Mouse (Mus musculus) stomach, embryonic 16.5 days (tissue): Measurements from ENCODE around the gene Prkg1. TPM values are rescaled to one million over a fixed set of nuclear protein-coding genes. Genes with fewer than 3 reads are reported as not detected.

ENCODE experiments used
- ATAC-seq: fragments of 200-750 bp; cut with Nextera tagmentation; 2 replicates; pipeline ENCODE4 v1.8.0; 2017; ENCODE audit warnings: moderate number of reproducible peaks, moderate TSS enrichment; ENCODE audit not compliant: insufficient read depth, low FRiP score
- H3K27ac ChIP-seq: fragments of 300-500 bp; sonication (generic); 2 replicates; pipeline ENCODE4 v1.5.1; 2014; ENCODE audit warnings: low read length
- H3K27me3 ChIP-seq: fragments of 300-500 bp; sonication (generic); 2 replicates; pipeline ENCODE4 v1.6.1; 2014; ENCODE audit warnings: low read length, control low read depth, mixed read lengths; ENCODE audit not compliant: control insufficient read depth, insufficient read depth
- H3K36me3 ChIP-seq: fragments of 300-500 bp; sonication (generic); 2 replicates; pipeline ENCODE4 v1.6.1; 2014; ENCODE audit warnings: low read length; ENCODE audit not compliant: control insufficient read depth, insufficient read depth
- H3K4me1 ChIP-seq: fragments of 300-500 bp; sonication (generic); 2 replicates; pipeline ENCODE4 v1.6.1; 2014; ENCODE audit warnings: low read length, control low read depth, mixed read lengths; ENCODE audit not compliant: control insufficient read depth, insufficient read depth
- H3K4me2 ChIP-seq: fragments of 300-500 bp; sonication (generic); 2 replicates; pipeline ENCODE4 v1.6.1; 2014; ENCODE audit warnings: low read depth, low read length, mixed read lengths
- H3K4me3 ChIP-seq: fragments of 300-500 bp; sonication (generic); replicated peaks from 2 replicates; pipeline ENCODE4 v1.5.1; 2014; ENCODE audit warnings: mild to moderate bottlenecking, low read length
- H3K9ac ChIP-seq: fragments of 300-500 bp; sonication (generic); 2 replicates; pipeline ENCODE4 v1.6.1; 2014; ENCODE audit warnings: low read length
- H3K9me3 ChIP-seq: fragments of 300-500 bp; sonication (generic); replicated peaks from 2 replicates; pipeline ENCODE4 v1.6.1; 2016; ENCODE audit warnings: low read length, control low read depth; ENCODE audit not compliant: control insufficient read depth
- WGBS: fragments of 180-500 bp; shearing (Covaris S2); extraction: QIAGEN DNeasy Blood & Tissue Kit; methylation state at CpG from one replicate; pipeline ENCODE4 v1.1.7; 2014; 5-methylcytosine and 5-hydroxymethylcytosine counted together
- polyA plus RNA-seq: library from polyadenylated mRNA; unstranded; fragments of >200 nt; fragmentation: Nextera tagmentation; extraction: Ambion mirVana; gene quantifications from 2 replicates; pipeline ENCODE4 v1.2.1, GENCODE M21; 2015

Gene Prkg1
- polyA plus RNA-seq, 1 experiment from 2014 or later: 11.5 TPM

DNA sequence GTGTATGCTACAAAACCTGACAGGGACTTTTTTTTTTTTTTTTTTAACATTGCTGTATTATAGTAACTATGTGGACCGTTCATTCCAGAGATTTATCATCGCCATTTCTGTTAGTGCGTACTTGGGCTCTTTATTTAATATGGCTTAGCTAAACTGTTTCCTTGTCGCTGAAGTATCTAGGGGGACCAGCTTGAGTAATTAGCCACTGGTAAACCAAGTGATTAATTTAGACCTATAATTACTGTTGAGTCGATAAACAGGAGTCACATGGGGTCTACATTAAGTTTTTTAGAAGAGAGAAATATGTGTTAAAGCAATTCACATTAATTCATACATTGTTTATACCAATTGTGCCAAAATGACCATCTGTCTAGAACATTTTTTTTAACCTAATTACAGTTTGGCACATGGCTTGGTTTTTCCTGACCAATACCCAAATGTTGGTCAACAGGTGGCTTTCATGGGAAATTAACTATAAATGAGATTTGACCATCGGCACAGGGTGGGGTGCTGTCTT lies 605.8 kb downstream of the Prkg1 start:
- no peaks in the 10 kb centered on the region for H3K9me3 ChIP-seq
- no peaks in the 10 kb centered on the region for H3K36me3 ChIP-seq
- H3K9ac ChIP-seq: no peak overlapping the region
- H3K27me3 ChIP-seq: no peaks in the 10 kb centered on the region
- 0 out of 2 replicates have a peak, but pooled peaks cover 2% of the 10 kb centered on the region for H3K4me1 ChIP-seq
- ATAC-seq: no peak
- H3K4me2 ChIP-seq: no peak overlapping the region
- no peak overlapping the region for H3K27ac ChIP-seq
- no peak overlapping the region for H3K4me3 ChIP-seq
- 63% methylated on average over 6 of the region's 6 CpGs for WGBS

- H3K4me1 ChIP-seq: 0 out of 2 replicates have a peak, but pooled peaks cover 4% of the 10 kb centered on the region
- H3K9ac ChIP-seq: no peak overlapping the region
- H3K27me3 ChIP-seq: no peaks in the 10 kb centered on the region
- no peak for ATAC-seq
- no peak overlapping the region for H3K4me2 ChIP-seq
- no peak overlapping the region for H3K4me3 ChIP-seq
- H3K27ac ChIP-seq: no peak overlapping the region
- WGBS: 35% methylated on average over 5 of the region's 5 CpGs
- no peaks in the 10 kb centered on the region for H3K9me3 ChIP-seq
- H3K36me3 ChIP-seq: no peaks in the 10 kb centered on the region
These were observed 611.4 kb downstream of the Prkg1 start for GRCm38 (mm10) chr19:31153399-31153798.

DNA sequence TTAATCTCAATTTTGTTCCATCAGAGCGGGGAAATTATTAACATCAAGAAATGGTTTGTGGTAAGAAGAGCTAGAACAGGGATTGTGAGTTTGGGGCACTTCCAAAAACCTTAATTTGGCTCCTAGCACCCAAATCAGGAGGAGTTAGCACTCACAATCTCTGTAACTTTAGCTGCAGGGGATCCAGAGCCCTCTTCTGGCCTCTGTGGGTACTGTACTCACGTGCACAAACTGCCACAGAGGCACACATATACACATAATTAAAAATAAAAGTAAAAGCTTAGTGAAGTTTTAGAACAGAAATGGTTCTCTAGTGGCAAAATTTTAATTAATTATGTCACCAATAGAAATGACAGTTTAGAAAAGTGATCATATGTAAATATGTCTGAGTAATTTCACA lies 614.9 kb downstream of the Prkg1 start:
- ATAC-seq: no peak
- Histone ChIP-seq H3K27ac (no peak overlapping the region), H3K36me3 (no peaks in the 10 kb centered on the region), H3K4me1 (0 out of 2 replicates have a peak, but pooled peaks cover 4% of the 10 kb centered on the region), H3K9ac (no peak overlapping the region), H3K4me2 (no peak overlapping the region), H3K27me3 (no peaks in the 10 kb centered on the region), H3K4me3 (no peak overlapping the region), H3K9me3 (no peaks in the 10 kb centered on the region)
- 96% methylated on average over 2 of the region's 2 CpGs for WGBS

DNA sequence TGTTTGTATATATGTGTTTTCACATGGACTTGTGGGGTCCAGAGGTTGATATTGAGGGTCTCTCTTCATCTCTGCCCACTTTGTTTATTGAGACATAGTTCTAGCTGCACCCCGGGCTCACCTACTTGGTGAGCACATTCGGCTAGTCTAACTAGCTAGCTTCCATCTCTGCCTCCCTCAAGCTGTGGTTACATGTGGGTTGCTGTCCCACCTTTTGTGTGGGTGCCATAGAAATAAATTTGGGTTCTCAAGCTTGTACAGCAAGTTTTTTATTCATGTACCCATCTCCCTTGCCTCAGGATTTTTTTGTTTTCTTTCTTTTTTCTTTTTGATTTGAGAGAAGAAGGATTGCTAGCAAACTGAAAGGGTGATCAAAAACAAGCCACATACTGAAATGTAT lies 617.4 kb downstream of the Prkg1 start:
- Histone ChIP-seq H3K4me3 (no peak overlapping the region), H3K9ac (no peak overlapping the region), H3K4me2 (no peak overlapping the region), H3K27me3 (no peaks in the 10 kb centered on the region), H3K4me1 (no peaks in the 10 kb centered on the region), H3K27ac (no peak overlapping the region), H3K9me3 (no peaks in the 10 kb centered on the region), H3K36me3 (no peaks in the 10 kb centered on the region)
- WGBS: 96% methylated on average over 2 of the region's 2 CpGs
- ATAC-seq: no peak

DNA sequence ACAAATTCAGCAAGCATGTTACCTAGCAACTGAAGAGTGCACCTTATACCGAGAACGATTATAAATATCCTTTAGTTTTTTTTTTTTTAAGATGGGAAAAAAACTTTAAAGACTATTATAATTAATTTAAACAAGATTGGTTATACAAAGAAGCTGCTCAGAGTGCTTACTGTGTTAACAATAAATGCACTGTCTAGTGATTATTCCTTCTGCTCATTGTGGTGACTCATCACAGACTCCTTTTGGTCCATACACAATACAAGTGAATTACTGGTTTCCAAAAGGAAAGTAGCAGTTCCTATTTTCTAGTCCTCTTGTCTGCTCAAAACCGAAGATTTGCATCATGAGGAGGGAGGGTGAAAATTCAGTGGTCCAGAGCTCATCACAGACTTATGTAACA lies 618.7 kb downstream of the Prkg1 start:
- 56% methylated on average over 3 of the region's 3 CpGs for WGBS

DNA sequence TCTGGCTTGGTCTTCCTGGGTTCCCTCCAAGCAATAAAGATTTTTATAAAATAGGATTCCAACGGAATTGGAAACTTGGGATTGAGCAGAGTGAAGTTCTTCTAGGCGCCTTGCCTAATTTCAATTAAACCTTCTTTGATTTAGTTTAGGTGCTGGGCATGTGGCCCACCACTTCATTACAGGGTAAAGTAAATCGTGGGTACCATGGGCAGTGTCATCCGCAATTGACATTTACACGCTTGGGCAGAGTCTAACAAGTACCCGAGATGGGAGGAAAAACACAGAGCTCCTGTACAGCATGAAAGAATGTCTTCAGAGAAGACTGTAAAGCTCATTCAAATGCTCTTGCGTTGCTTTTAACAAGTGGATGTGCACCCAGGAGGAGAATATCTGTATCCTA lies 622.9 kb downstream of the Prkg1 start:
- Histone ChIP-seq H3K27me3 (no peaks in the 10 kb centered on the region), H3K4me1 (no peaks in the 10 kb centered on the region), H3K36me3 (no peaks in the 10 kb centered on the region), H3K4me2 (no peak overlapping the region), H3K4me3 (no peak overlapping the region), H3K9ac (no peak overlapping the region), H3K27ac (no peak overlapping the region), H3K9me3 (no peaks in the 10 kb centered on the region)
- no peak for ATAC-seq
- 87% methylated on average over 7 of the region's 7 CpGs for WGBS

More for the DNA sequence above, 618.7 kb downstream of the Prkg1 start:
- no peak overlapping the region for H3K4me3 ChIP-seq
- H3K9ac ChIP-seq: no peak overlapping the region
- ATAC-seq: no peak
- H3K4me2 ChIP-seq: no peak overlapping the region
- H3K27me3 ChIP-seq: no peaks in the 10 kb centered on the region
- H3K9me3 ChIP-seq: no peaks in the 10 kb centered on the region
- no peaks in the 10 kb centered on the region for H3K36me3 ChIP-seq
- no peaks in the 10 kb centered on the region for H3K4me1 ChIP-seq
- no peak overlapping the region for H3K27ac ChIP-seq

DNA sequence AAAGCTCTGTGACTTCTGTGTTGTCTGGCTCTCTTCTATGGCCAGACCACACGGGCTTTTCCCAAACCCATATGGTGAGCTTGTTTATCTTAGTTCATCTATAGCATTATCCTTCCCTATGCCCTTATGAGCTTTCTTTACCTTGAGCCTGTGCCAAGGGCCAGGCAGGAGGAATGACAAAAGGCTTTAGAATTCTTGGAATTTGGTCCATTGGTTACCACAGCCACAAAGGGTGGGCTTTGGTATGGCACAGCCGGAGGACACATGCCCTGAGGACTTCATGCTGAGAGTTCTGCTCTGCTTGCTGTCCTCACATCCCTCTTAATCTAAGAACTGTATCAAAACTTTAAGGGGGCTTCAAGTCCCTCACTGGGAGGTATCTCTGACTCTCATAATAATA lies 628.5 kb downstream of the Prkg1 start:
- Histone ChIP-seq H3K9me3 (no peaks in the 10 kb centered on the region), H3K36me3 (no peaks in the 10 kb centered on the region), H3K4me2 (no peak overlapping the region), H3K4me1 (no peaks in the 10 kb centered on the region), H3K27me3 (no peaks in the 10 kb centered on the region), H3K9ac (no peak overlapping the region), H3K4me3 (no peak overlapping the region), H3K27ac (no peak overlapping the region)
- ATAC-seq: no peak
- 26% methylated on average over 2 of the region's 2 CpGs for WGBS

- ATAC-seq: no peak
- no peak overlapping the region for H3K4me3 ChIP-seq
These were observed 632.2 kb downstream of the Prkg1 start for GRCm38 (mm10) chr19:31132614-31133013.

DNA sequence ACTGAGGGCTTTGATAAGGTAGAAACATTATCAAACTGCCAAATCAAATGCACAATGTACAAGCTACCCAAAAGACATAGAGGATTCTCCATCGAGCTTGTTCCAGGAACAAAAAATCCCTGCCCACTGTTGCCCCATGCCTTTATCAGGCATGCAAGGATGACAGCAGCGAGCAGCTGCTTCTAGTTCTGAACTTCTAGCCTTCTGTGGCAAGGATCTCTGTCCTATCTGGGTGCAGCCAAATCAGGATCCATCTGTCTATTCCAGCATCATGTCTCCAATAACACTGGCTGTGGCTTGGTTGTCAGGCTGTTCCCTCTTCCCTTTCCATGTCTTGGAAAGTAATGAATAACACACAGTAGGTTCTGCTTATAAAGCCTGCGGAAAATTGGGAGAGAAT lies 640.2 kb downstream of the Prkg1 start:
- no peak overlapping the region for H3K9ac ChIP-seq
- no peak for ATAC-seq
- H3K36me3 ChIP-seq: no peaks in the 10 kb centered on the region
- WGBS: 83% methylated on average over 3 of the region's 3 CpGs
- H3K27ac ChIP-seq: no peak overlapping the region
- no peaks in the 10 kb centered on the region for H3K27me3 ChIP-seq
- H3K4me1 ChIP-seq: no peaks in the 10 kb centered on the region
- H3K9me3 ChIP-seq: no peaks in the 10 kb centered on the region
- H3K4me2 ChIP-seq: no peak overlapping the region
- no peak overlapping the region for H3K4me3 ChIP-seq

More at GRCm38 (mm10) chr19:31132614-31133013, 632.2 kb downstream of the Prkg1 start:
- Histone ChIP-seq H3K36me3 (no peaks in the 10 kb centered on the region), H3K27ac (no peak overlapping the region), H3K4me1 (no peaks in the 10 kb centered on the region), H3K27me3 (no peaks in the 10 kb centered on the region), H3K9ac (no peak overlapping the region), H3K9me3 (no peaks in the 10 kb centered on the region), H3K4me2 (no peak overlapping the region)
- 79% methylated on average over 8 of the region's 8 CpGs for WGBS

- no peak for ATAC-seq
- 21% methylated on average over 4 of the region's 4 CpGs for WGBS
- H3K9me3 ChIP-seq: no peaks in the 10 kb centered on the region
- H3K4me2 ChIP-seq: no peak overlapping the region
- no peaks in the 10 kb centered on the region for H3K36me3 ChIP-seq
- no peaks in the 10 kb centered on the region for H3K4me1 ChIP-seq
- H3K27me3 ChIP-seq: no peaks in the 10 kb centered on the region
- no peak overlapping the region for H3K9ac ChIP-seq
- H3K27ac ChIP-seq: no peak overlapping the region
- H3K4me3 ChIP-seq: no peak overlapping the region
These were observed 650.1 kb downstream of the Prkg1 start for GRCm38 (mm10) chr19:31114690-31115089.
